Mouse (Mus musculus) G1E-ER4 (cell line): Measurements from ENCODE around the gene Dennd1a. TPM values are rescaled to one million over a fixed set of nuclear protein-coding genes. Genes with fewer than 3 reads are reported as not detected.

ENCODE experiments used
- GATA1 ChIP-seq: IDR thresholded peaks from one replicate; pipeline ENCODE4 v1.8.0; 2012; ENCODE audit warnings: low read length, inconsistent platforms
- polyA plus RNA-seq: library from polyadenylated mRNA; stranded (reverse); fragments of >175 nt; gene quantifications from 2 replicates; pipeline ENCODE4 v1.2.3, GENCODE M21; 2012

Dennd1a gene
- polyA plus RNA-seq, 1 experiment, result 55.0 TPM

- TF ChIP-seq GATA1, result no peak
Measured at GRCm38 (mm10) chr2:38144831-38145230, 142.4 kb downstream of the Dennd1a start.

- TF ChIP-seq GATA1, result no peak
Measured at GRCm38 (mm10) chr2:38144067-38144779, 143.0 kb downstream of the Dennd1a start.

DNA sequence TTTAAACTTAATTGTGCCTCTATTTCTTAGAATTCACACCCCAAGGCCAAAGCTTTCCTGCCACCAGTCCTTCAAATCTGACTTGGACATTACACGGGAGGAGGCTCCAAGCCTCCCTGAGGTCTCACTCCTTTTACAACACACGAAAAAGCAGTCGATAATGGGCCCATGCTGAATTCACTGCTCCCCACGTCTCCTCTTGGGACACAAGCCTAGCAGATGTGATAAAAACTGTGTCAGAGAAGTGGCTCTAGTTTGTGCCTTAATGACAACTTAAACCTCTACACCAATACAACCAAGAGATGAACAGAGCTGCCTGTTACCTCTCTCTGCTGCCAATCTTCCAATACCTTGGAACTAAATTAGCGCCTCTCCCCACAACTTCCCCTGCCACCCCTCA is 144.3 kb downstream of the Dennd1a start:
- no peak for TF ChIP-seq GATA1

DNA sequence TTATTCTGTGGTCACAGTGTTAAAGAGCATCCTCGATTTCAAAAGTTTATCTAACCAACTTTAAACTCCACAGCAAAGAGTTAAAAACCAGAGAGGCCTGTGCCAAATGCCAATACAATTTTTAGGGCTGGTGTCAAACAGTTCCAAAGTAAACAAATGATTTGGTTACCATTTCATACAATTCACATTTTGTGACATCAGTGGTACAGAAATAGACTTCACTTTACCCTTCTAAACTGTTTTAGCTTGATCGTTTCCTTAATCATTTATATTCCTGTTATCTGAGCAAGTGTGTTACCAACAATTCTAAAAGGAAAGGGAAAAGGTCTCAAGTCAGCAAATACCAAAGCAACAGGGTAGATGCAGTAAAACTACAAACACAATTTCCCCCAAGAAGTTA is 145.0 kb downstream of the Dennd1a start:
- no peak for TF ChIP-seq GATA1

- TF ChIP-seq GATA1, result no peak
Measured at GRCm38 (mm10) chr2:38139536-38139935, 147.7 kb downstream of the Dennd1a start.

DNA sequence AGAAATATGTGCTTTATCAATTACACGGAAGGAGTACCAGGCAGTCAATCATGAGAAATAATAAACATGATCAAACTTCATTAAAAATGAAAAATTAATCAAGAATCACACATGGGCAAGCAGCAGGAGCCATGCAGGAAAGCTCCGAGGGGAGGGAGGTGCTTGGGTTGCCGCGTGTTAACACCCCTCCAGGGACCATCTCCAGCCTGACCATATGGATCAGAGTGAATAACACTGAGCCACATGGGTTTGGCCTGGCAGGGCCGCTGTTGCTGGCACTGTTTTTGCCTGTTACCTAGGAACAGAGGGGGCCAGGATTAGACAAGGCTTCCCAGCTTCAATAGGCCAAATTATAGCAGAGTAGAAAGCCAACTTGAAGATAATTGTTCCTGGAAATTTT is 150.1 kb downstream of the Dennd1a start:
- no peak for TF ChIP-seq GATA1

DNA sequence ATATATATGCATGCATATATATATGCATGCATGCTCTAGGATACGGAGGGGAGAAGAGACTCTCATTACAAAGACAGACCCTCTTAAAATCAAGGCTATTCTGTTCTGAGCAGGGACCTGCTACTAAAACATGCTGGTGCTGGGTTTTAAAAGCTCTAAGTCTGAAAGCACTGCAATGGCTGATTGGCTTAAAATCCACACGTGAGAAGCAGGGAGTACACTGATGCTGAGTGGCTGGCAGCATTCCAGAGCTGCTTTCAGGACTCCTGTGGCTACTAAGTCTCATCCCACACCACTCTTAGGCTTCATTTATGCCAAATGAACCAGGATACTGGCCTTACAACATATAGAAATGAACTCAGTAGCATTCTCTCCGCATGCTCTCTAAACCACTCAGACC is 151.8 kb downstream of the Dennd1a start:
- TF ChIP-seq GATA1, result no peak

GRCm38 (mm10) chr2:38133036-38133825 is 154.0 kb downstream of the Dennd1a start:
- no peak for TF ChIP-seq GATA1

DNA sequence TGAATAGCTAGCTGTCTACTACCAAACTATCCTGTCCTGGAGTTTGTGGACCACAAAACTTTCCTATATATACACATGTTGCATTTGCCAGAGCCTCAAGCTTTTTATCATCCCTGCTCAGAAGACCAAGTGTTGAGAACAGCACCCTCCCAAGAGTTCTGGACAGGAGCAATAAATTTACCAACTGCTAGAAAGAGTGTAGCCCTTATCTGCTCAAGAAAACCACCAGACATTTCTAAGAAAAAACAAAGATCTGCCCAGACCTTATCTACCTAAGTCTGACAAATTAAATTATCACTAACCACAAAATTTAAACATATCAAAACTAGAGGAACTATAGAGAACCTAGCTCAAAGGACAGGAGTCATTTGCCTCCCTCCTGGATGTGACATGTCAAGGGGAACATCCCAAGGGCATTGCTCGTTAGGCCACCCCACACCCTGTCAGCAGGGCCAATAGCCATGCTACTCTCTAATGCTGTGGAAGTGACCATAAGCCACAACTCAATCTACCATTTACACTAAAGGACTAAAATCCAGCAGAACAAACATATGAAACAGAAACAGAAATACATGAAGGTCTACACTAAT is 154.9 kb downstream of the Dennd1a start:
- TF ChIP-seq GATA1, result peak; percentile 67

DNA sequence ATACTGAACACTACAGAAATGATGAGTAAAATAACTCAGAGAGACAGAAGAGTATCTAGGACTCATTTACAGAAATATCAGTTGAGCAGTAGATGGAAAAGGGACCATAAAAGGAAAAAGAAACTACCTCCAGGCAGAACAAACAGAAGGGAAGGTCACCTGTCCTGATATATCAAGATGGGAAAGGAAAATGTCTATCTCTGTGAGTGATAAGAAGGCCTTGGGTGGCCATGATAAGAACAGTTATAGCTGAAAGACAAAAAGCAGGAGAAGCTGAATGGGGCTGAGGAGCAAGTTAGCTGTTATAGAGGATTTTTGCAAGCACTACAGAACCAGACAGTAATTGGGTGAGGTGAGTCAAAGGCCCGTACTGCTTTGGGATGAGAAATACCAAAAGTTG is 155.7 kb downstream of the Dennd1a start:
- TF ChIP-seq GATA1, result no peak

DNA sequence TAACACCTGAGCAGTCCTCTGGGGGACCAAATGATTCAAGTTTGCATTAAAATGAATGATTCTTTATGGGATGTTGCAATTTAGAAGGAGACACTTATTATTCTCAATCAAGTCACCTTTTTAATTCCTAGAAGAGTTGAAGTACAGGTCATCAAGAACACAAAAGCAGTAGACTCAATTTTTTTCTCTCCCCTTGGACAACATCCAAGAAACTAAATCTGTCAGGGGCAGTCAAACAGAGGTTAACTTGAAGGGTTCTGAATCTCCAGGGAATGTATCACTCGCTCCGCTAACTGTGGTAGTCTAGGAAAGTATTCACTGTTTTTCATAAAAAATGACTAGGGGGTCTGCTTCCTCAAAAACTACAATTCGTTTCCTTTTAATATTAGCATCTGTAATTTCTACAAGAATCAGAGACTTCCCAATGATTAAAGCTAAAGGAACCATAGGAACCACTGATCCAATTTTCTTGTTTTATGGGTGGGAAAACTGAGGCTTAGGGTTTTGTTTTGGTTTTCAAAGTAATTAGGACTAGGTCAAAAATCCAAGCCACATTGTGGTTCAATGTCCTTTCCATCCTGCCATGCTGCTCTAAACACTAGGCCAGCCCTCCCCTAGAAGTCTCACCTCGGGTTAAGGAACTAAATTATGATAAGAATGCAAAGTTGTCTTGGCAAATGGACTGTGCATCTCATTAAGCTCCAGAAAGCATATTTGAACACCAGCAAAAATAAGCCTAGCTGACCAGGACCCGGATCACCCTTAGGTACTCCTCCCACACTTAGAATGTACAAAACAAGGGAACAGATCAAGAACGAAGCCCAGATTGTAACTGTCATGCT is 157.0 kb downstream of the Dennd1a start:
- no peak for TF ChIP-seq GATA1

- no peak for TF ChIP-seq GATA1
Measured at GRCm38 (mm10) chr2:38126383-38126732, 160.8 kb downstream of the Dennd1a start.

GRCm38 (mm10) chr2:38125671-38126382 is 161.4 kb downstream of the Dennd1a start:
- TF ChIP-seq GATA1, result no peak

- TF ChIP-seq GATA1, result no peak
Measured at GRCm38 (mm10) chr2:38124727-38125126, 162.5 kb downstream of the Dennd1a start.

DNA sequence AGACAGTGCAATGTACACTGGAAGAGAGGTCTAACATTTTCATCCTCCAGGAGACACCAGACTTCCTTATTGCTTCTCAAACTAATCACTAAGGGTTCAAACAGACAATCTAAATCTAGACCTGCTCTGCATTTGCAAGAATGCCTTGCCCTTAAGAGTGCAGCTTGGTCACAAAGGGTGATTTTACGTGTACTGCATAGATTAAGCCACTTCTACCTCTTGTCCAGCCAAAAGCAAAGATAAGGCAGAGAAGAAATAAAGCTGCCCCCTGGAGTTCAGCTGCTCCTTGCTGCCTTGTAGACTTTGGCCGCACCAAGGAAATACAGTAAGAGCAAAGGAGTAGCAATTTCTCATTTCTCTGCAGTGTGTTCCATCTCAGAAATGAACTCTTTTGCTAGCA is 172.2 kb downstream of the Dennd1a start:
- TF ChIP-seq GATA1, result no peak
